Mouse (Mus musculus): ENCODE measurements at regions not wholly inside any gene's neighbourhood (a gene's known extent, or its start where the extent isn't known, plus 50 kb on each side); places are given as distances from the start of the nearest gene placed in this dataset.

GRCm38 (mm10) chr16:93193921-93194481 is 368.1 kb upstream of the Runx1 start:
- no peak for TF ChIP-seq CTCF (conservative IDR thresholded peaks at IDR 0.05; ENCODE audit: low read length)
- TF ChIP-seq POU5F1 (IDR thresholded peaks at IDR 0.05; ENCODE audit: borderline replicate concordance, low read length), result no peak
- TF ChIP-seq NANOG (IDR thresholded peaks at IDR 0.05; ENCODE audit: borderline replicate concordance, low read length), result no peak

All from E14TG2a.4 (cell line).